Mouse (Mus musculus): Measurements from ENCODE around the gene Otop2. TPM values are rescaled to one million over a fixed set of nuclear protein-coding genes. Genes with fewer than 3 reads are reported as not detected.
A peak's percentile ranks its signal among the peaks of the same experiment; 100 is the strongest.

Otop2 gene
- total RNA-seq, 2 experiments from 2014 or later: not detected

DNA sequence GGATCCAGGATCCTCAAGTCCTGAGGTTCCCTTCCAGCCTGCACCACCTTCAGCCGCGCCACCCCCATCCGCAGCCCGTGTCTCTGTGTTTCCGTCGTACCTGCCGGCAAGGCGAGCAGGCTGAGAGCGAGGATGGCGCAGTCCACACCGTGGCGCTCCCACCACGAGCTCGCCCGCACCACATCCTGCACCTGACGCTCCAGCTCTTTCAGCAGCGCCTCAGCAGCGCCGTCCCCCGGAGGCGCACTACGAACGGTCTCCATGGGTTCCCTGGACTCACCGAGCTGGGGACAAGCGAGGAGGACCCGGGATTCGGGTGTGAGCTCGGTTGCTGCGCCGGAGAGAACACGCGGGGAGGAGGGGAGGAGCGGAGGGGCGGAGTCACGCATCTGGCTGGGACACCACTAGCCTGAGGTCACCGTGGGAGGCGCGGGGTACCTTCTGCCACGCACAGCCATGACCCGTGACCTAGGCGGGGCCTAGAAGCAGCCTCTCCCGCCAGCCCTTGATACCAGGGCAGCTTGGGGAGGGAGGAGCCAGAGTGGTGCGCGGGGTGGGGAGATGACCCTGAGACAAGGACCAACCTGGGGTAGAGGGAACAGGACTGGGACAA is 9.6 kb upstream of the Otop2 start, which contains the start of gene Fads6:
Gene Fads6 (minus strand): TSS at position 450 of the 613 bp plus-strand sequence.
- peak; percentile 59 to 72 for DNase-seq (ENCODE audit: low spot score in 2 of 2)

DNA sequence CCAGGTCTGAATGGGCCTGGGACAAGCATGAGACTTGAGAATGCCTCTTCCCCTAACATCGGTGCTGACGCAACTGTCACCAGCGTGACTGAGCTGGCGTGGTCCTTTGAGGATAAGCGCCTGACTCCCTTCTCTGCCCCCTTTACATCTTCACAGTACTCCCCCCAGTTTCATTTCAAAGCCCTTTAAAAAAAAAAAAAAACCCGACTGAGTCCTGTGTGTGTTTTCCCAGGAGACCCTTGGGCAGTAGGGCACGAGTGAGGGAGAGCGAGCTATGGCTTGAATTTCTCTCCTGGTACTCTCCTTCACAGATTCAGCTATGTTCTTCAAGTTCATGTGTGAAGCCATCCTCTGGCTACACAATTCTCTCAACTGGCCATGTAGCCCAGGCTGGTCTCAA is 8.8 kb upstream of the Otop2 start:
- DNase-seq (ENCODE audit: low spot score in 2 of 2): no peak

DNA sequence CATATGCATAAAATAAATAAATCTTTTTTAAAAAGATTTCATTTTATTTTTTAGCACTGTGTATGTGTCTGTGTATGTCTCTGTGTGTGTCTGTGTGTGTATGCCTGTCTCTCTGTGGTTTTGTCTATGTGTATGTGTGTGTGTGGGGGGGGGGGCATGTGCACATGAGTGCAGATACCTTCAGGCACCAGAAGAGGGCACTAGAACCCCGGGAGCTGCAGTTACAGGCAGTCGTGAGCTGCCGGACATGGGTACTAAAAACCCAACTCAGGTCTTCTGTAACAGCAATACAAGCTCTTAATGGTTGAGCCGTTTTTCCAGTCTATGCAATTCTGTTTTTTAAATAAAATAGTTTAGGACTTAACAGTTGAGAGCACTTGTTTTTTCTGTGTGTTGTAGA is 6.2 kb upstream of the Otop2 start:
- no peak for DNase-seq (ENCODE audit: low spot score in 2 of 2)

DNA sequence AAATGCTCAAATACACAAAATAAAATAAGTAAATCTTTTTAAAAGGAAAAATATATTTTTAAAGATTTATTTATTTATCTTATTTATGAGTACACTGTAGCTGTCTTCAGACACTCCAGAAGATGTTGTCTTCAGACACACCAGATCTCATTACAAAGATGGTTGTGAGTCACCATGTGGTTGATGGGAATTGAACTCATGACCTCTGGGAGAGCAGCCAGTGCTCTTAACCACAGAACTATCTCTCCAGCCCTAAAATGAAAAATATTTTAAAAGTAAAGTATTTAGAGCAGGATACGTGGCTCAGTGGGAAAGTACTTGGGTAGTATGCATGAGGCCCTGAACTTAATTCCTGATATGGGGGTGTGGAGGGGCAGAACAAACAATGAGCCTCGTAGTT is 5.6 kb upstream of the Otop2 start:
- DNase-seq (ENCODE audit: low spot score in 2 of 2): no peak

DNA sequence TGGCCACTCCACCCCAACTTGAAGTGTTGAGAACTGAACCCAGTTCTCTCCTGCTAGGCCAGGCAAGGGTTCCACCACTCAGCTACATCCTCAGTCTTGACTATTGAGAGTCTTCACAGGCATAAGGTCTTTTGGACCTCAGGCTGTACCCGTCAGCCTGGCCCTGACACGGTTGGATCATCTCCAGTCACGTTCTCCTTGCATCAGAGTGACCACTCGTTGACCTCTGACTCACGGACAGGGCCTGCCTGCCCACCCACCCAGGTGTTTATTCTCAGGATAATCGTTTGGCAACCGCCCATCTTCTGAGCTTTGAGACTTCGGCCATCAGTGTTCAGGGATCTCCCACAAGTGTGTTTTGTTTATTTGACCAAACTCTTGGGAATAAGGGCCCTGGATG is 3.8 kb upstream of the Otop2 start:
- no peak for DNase-seq (ENCODE audit: low spot score in 2 of 2)

DNA sequence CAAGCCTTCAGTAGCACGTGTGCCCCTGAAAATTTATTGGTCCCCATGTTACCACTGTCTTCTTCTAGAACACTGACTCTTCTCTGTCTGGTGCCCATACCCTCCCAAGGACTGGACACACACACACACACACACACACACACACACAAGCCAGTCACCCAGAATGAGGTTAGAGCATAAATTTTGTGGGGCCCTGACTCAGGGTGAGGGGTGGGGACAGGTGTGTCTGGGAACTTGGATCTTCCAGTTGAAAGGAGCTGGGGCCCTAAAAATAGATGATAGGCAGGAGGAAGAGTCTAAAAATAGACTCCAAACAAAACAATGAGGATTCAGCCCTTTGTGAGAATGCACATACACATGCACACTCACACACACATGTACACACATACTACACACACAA is 1.8 kb downstream of the Otop2 start:
- no peak for DNase-seq (ENCODE audit: low spot score in 2 of 2)

DNA sequence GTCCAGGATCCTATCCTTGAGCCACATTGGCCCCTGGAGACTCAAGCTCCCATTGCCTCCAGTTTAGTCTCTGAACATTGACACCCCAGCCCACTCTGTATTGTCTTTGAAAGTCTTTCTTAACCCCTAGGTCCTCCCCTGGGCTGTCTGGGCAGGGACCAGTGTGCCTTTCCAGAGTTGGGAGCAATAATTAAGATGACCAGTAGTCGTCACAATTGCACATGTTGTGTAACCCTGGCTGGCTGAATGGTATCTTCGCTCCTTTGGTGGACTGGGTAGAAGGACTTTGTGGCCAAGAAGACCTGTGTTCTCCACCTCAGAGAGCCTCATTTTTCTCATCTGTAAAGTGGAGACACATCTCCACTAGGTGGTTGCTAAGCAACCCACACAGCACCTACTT is 7.3 kb downstream of the Otop2 start:
- DNase-seq (ENCODE audit: low spot score in 2 of 2): no peak

DNA sequence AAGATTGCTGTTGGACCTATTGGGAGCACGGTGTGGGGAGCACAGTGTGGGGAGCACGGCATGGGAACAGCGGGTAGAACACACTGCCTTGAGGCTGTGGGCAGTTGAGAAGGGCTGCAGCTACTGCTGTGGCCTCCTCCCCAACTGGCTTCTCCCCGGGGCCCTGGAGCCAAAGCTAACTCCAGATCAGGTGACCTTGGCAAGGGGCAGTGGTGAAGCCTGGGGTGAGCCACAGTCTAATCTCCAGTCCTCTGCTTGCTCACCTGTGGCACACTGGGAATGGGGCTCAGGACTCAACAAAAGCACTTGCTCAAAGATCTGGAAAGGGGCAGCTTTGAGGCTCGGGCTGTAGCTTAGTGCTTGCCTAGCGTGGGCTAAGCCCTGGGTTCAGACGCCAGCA is 10.2 kb downstream of the Otop2 start:
- no peak for DNase-seq (ENCODE audit: low spot score in 2 of 2)

DNA sequence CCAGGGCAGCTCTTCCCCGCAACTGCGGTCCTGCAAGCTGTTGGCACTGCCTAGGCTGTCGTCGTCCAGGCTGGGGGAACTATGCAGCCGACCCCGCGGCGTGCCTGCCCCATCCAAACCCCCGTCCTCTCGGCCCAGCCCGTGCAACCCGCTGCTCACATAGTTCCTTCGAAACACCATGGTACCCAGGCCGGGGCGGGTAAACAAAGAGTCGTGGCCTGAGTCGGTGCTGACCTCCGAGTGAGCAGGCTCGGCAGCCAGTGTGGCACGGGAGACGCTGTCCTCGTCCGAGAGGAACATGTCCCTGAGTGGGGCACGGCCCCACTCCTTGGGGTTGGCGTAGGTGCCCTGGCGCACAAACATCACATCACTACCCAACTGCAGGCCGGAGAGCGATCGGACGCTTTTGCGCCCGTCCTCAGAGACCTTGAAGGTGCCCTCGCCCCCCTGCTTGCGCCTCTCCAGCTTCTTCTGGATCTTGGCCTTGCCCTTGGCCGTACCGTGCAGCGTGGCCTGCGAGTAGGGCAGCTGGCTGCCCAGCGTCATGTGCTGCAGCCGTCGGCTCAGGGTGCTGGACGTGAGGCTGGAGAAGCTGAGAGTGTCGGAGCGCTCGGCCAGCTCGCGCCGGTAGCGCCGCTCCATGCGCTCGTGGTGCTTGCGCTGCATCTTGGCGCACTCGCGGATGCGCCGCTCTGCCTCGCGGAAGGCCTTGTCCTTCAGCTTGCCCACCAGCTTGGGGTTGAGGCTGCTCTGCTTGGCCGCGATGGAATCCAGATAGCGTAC is 11.5 kb downstream of the Otop2 start:
- DNase-seq (ENCODE audit: low spot score in 2 of 2): no peak

DNA sequence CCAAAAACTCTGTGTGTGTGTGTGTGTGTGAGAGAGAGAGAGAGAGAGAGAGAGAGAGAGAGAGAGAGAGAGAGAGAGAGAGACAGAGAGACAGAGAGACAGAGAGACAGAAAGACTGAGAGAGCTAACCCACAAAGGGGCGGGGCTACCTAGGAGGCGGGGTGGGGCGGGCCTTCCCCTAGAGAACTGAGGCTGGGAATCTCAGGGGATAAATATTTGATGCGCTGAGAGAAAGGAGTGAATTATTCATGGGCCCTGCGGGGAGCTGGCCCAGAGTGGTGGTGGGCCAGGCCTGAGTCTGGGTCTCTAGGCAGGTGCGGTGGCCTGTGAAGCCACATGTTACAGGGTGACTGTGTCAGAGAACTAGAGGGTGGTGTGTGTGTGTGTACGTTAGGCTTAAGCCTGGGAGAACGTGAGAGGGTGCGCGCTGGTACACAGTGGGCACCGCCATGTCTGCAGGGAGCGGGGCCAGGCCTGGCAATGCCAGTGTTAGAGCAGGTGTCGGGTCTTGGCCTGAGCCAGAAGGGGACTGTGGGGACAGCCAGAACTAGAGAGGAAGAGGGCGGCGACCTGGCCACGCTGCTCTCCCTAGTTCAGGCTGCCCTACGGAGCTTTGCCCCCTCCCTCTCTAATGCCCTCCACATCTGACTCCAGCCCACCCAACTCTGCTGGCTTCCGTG is 12.9 kb downstream of the Otop2 start:
- no peak for DNase-seq (ENCODE audit: low spot score in 2 of 2)

DNA sequence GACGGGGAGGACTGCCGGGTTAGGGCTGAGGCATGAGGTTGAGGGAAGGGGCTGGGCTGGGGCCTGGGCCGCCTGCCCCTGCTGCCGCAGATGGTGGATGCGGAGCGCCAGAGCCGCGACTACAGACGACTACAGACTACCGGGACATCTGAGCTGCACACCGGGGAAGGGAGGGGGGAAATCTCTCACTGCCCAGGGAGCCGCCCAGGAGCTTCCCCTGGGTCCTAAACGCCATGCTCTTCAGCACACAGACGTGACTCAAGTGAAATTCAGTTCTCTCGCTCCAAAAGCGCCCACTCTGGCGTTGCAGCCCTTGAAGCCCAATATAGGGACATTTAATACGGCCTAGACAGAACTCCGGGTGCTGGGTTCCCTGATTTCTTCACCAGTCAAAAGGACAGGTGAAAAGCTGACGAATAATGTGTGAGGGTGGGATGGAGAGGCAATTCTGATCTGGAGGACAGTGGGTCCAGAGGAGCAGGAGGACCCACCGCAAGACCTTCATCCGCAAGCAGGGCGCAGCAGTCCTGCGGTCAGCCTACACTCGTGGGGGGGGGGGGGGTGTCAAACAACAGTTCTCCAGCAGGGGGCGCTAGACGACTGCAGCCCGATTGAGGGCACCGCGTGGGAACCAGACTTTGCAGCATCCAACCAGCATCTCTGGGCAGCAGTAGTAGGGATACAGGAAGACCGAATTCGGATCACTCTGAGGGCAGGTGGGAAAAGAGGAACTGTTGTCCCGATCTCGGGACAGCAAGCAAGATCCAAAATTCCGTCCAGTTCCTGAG is 15.1 kb downstream of the Otop2 start, which contains the start of gene Ush1g:
Gene Ush1g (minus strand): TSS at position 136 of the 788 bp plus-strand sequence.
- peak; percentile 52 to 63 for DNase-seq (ENCODE audit: low spot score in 2 of 2)

DNA sequence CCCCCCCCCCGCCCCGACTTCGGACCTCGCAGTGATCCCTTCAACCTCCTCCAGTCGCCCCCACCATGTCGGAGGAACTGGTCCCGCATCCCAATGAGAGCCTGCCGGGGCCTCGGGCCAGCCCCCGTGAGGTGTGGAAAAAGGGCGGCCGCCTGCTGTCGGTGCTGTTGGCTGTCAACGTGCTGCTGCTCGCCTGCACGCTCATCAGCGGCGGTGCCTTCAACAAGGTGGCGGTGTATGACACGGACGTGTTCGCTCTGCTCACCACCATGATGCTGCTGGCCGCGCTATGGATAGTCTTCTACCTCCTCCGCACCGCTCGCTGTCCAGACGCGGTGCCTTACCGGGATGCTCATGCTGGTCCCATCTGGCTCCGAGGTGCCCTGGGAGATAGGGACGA is 16.4 kb downstream of the Otop2 start:
- DNase-seq (ENCODE audit: low spot score in 2 of 2): no peak

DNA sequence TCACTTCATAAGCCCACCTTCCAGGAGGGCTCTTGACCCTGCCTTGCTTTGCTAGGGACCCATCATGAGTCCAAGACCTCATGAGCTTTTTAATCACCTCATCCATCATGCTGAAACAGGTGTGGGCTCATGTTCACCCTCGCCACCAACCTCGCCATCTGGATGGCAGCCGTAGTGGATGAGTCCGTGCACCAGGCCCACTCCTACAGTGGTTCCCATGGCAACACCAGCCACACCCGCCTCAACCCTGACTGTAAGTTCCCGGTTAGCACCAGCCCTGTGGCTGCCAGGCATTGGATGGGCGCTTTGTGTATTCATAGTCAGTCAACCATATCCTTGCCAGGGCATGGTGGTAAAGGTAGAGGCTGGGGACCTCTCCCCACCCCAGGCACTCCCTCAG is 19.8 kb downstream of the Otop2 start:
- DNase-seq (ENCODE audit: low spot score in 2 of 2): no peak

DNA sequence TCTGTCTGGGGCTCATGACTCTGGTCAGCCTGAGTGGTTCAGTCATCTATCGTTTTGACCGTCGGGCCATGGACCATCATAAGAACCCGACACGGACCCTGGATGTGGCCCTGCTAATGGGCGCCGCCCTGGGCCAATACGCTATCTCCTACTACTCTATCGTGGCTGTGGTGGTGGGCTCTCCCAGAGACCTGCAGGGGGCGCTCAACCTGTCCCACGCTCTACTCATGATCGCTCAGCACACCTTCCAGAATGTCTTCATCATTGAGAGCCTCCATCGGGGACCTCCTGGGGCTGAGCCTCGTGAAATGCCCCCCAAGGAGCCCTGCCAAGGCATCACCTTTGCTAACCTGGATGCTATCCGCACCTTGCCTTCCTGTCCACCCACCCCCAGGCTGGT is 22.4 kb downstream of the Otop2 start:
- no peak for DNase-seq (ENCODE audit: low spot score in 2 of 2)

DNA sequence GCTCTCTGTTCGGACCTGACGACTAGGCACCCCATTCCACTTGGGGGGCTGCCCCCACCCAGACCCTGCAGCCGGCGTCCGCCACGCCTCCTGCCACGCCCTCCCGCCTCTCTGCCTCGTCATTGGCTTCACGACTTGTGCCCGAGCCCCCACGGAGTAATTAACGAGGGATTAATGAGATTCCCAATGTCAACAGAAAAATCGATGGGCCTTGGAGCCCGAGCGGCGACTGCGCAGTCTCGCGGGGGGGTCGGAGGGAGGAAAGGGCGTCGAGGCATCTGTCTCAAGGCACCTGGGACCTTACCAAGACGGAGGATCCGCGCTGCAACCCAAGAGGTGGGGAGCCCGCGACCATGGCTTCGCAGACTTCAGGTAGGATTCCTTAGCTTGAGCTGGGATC is 27.6 kb downstream of the Otop2 start, which contains the start of gene Otop3:
Gene Otop3 (plus strand): TSS at position 201 of the 400 bp plus-strand sequence.
- DNase-seq (ENCODE audit: low spot score in 2 of 2): no peak

DNA sequence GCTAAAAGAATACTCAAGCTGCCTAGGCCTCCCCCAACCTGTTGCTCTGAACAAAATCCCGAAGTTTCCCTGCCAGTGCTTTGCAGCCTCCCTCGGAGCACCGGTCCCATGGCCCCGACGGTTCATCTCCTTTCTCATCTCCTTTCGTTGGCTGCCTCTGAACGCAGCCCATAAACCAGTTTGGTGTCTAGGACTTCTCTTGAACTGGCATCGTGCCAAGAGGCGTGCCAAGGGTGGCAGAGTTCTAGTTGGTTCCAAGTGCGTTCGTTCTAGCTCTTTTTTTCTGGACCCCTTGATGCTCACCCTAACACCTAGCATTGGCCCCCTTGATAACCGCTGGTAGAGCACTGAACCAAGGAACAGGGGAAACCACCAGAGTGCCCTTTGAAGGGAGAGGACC is 28.3 kb downstream of the Otop2 start:
- DNase-seq (ENCODE audit: low spot score in 2 of 2): no peak

DNA sequence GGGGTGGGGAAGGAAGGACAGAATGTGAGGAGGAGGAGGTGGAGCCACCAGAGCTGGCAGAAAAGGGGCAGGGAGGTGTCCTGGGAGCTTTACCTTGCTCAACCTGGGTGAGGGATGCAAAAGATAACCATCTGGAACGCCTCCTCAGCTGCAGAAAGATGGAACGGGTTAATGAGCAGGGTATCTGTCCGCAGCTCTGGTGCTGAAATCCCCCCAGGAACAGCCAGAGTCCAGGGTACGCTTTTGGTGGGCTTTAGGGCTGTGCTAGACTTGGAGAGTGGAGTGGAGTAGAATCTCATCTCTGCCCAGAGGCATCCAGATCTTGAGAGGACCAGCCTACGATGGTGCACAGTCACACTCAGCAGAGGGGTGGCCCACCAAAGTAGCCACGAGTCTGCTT is 29.2 kb downstream of the Otop2 start:
- DNase-seq (ENCODE audit: low spot score in 2 of 2): no peak

DNA sequence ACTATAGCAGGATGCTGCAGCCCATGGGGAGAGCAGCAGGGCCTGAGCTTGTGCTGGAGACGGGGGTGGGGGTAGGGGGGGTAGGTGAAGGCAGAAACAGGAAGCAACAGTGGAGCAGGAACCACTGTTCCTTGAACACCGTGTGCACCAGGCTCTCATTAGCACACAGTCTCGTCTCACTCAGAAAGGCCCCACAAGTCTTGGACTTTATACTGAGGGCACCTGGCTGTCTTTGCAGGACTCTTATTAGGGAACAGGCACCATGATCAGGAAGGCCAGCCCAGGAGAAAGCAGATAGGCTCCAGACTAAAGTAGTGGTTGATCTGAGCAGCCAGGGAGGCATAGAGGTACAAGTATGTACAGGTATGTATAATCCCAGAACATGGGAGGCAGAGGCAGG is 30.4 kb downstream of the Otop2 start:
- DNase-seq (ENCODE audit: low spot score in 2 of 2): no peak

DNA sequence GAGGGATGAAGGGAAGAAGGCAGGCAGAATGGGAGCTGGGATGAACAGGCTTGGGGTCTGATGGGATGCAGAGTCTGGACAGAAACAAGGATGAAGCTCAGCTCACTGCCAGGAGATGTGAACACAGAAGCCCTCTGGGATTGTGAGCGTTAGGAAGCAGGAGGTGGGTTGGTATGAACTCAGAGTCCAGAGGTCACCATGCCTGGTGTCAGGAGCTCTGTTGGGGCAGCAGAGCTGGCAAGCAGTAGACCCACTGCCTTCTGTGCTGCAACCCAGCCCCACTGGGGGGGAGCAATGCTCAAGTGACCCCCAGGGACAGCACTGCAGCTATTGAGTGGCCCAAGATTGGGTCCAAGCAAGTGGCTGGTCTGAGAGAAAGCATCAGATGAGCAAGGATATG is 30.9 kb downstream of the Otop2 start:
- no peak for DNase-seq (ENCODE audit: low spot score in 2 of 2)

DNA sequence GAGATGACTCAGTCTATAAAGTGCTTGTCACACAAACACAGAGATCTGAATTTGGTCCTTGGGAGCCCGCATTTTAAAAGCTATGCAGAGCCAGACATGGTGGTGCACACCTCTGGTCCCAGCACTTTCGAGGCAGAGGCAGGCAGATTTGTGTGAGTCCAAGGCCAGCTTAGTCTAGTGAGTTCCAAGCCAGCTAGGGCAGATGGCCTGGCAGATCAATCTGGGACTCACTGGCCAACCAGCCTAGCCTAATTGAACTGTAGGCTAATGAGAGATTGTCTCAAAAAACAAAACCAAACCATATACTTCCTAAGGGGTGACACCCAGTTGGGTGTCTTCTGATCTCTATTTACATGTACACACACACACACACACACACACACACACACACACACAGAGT is 34.3 kb downstream of the Otop2 start:
- no peak for DNase-seq (ENCODE audit: low spot score in 2 of 2)

DNA sequence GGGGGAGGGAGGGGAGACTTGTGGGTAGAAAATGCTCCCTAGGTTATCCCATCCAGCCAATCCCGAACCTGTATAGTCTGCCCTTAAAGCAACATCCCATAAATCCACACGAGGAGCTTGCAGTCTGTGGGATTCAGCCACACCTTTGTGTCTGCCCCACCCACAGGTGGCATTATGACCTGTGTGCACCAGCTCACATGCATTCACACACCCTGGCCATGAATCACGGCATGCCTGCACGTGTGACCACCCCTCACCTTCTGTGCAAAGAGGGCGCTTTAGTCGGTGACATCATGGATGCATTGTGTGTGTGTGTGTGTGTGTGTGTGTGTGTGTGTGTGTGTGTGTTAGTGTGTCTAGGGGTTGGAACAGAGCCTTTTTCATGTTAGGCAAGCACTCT is 34.9 kb downstream of the Otop2 start:
- no peak for DNase-seq (ENCODE audit: low spot score in 2 of 2)

DNA sequence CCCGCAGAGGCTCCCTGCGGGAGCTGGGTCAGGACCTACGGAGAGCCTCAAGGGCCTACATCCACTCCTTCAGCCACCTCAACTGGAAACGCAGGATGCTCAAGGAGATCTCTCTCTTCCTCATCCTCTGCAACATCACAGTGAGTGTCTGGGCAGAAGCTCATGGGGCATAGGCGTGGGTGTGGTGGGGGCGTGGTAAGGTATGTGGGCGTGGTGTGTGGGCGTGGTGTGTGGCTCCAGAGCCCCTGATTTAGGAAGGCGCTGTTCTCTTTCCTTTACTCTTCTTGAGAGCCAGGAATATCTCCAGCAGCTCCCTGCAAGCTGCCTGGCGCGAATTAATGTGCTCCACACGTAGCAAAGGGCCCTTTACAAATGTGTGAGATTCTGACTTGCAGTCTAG is 38.0 kb downstream of the Otop2 start:
- no peak for DNase-seq (ENCODE audit: low spot score in 2 of 2)

All from layer of hippocampus, postnatal 10 days (tissue).